Mouse (Mus musculus) MEL (cell line): ENCODE measurements at regions not wholly inside any gene's neighbourhood (a gene's known extent, or its start where the extent isn't known, plus 50 kb on each side); places are given as distances from the start of the nearest gene placed in this dataset.

Experiments
- DNase-seq: peaks from one replicate; pipeline ENCODE4 v3.0.0; 2011; ENCODE audit warnings: low read depth, low spot score
- H3K27ac ChIP-seq: 2 replicates; pipeline ENCODE4 v1.5.1; 2012; ENCODE audit warnings: low read depth, mild to moderate bottlenecking, control low read depth, low read length, moderate library complexity; ENCODE audit not compliant: control insufficient read depth
- H3K27me3 ChIP-seq, 2 experiments: fragments of 150-350 bp in 1 of 2; sonication (generic) in 1 of 2; 2 replicates each; pipeline ENCODE4 v1.6.1; 2012; ENCODE audit warnings: low read length in 2 of 2, mild to moderate bottlenecking in 2 of 2, improper control_type of control experiment in 1 of 2, moderate library complexity in 1 of 2; ENCODE audit not compliant: insufficient read depth in 2 of 2, control insufficient read depth in 1 of 2
- H3K36me3 ChIP-seq, 2 experiments: 2 replicates each; pipeline ENCODE4 v1.6.1; 2012 to 2014; ENCODE audit warnings: low read length in 2 of 2, improper control_type of control experiment in 1 of 2, inconsistent platforms in 1 of 2, mild to moderate bottlenecking in 1 of 2; ENCODE audit not compliant: insufficient read depth in 2 of 2, control insufficient read depth in 1 of 2
- H3K4me1 ChIP-seq, 2 experiments: fragments of 150-350 bp in 1 of 2; sonication (generic) in 1 of 2; 2 replicates each; pipeline ENCODE4 v1.6.1; 2012; ENCODE audit warnings: low read length in 2 of 2, improper control_type of control experiment in 1 of 2, mild to moderate bottlenecking in 1 of 2; ENCODE audit not compliant: insufficient read depth in 2 of 2, control insufficient read depth in 1 of 2
- H3K4me3 ChIP-seq, 2 experiments: fragments of 150-350 bp in 1 of 2; sonication (generic) in 1 of 2; 2 replicates each; pipeline ENCODE4 v1.5.1; 2012; ENCODE audit warnings: low read depth in 2 of 2, low read length in 2 of 2, mild to moderate bottlenecking in 2 of 2, moderate library complexity in 2 of 2, control low read depth in 1 of 2, improper control_type of control experiment in 1 of 2; ENCODE audit not compliant: control insufficient read depth in 1 of 2, insufficient read depth in 1 of 2
- H3K79me2 ChIP-seq: 2 replicates; pipeline ENCODE4 v1.6.1; 2012; ENCODE audit warnings: mild to moderate bottlenecking, low read length, moderate library complexity; ENCODE audit not compliant: control insufficient read depth, poor library complexity, insufficient read depth
- H3K9ac ChIP-seq: 2 replicates; pipeline ENCODE4 v1.6.1; 2012; ENCODE audit warnings: low read depth, mild to moderate bottlenecking, control low read depth, low read length, moderate library complexity; ENCODE audit not compliant: control insufficient read depth, poor library complexity, severe bottlenecking
- H3K9me3 ChIP-seq: fragments of 150-350 bp; sonication (generic); replicated peaks from 2 replicates; pipeline ENCODE4 v1.6.1; 2012; ENCODE audit warnings: mild to moderate bottlenecking, low read length, improper control_type of control experiment, moderate library complexity; ENCODE audit not compliant: insufficient read depth
- E2F4 ChIP-seq: IDR thresholded peaks from 2 replicates; pipeline ENCODE4 v1.6.1; 2011; ENCODE audit warnings: low read depth, low read length, improper control_type of control experiment, borderline replicate concordance
- ELF1 ChIP-seq: IDR thresholded peaks from 2 replicates; pipeline ENCODE4 v1.6.1; 2014; ENCODE audit warnings: low read depth, mild to moderate bottlenecking, inconsistent platforms, low read length, improper control_type of control experiment, moderate library complexity
- EP300 ChIP-seq, 2 experiments: IDR thresholded peaks; 2 replicates each; pipeline ENCODE4 v1.6.1; 2011; ENCODE audit warnings: improper control_type of control experiment in 2 of 2, low read length in 2 of 2, low read depth in 1 of 2, mild to moderate bottlenecking in 1 of 2
- JUND ChIP-seq: IDR thresholded peaks from 2 replicates; pipeline ENCODE4 v1.6.1; 2011; ENCODE audit warnings: low read depth, mild to moderate bottlenecking, improper control_type of control experiment, low read length
- KAT2A ChIP-seq: conservative IDR thresholded peaks from 2 replicates; pipeline ENCODE4 v1.6.1; 2012; ENCODE audit warnings: low read depth, low read length, improper control_type of control experiment, inconsistent platforms
- MAX ChIP-seq: IDR thresholded peaks from 2 replicates; pipeline ENCODE4 v1.6.1; 2011; ENCODE audit warnings: low read length, improper control_type of control experiment
- MAZ ChIP-seq: IDR thresholded peaks from 2 replicates; pipeline ENCODE4 v1.6.1; 2012; ENCODE audit warnings: low read depth, mild to moderate bottlenecking, inconsistent platforms, low read length, improper control_type of control experiment
- MEF2A ChIP-seq: IDR thresholded peaks from 2 replicates; pipeline ENCODE4 v1.6.1; 2014; ENCODE audit warnings: low read depth, mild to moderate bottlenecking, inconsistent platforms, low read length, improper control_type of control experiment; ENCODE audit not compliant: poor library complexity, insufficient replicate concordance, severe bottlenecking; ENCODE audit errors: extremely low read depth
- MYC ChIP-seq: IDR thresholded peaks from 2 replicates; pipeline ENCODE4 v1.6.1; 2011; ENCODE audit warnings: low read depth, mild to moderate bottlenecking, low read length, improper control_type of control experiment, moderate library complexity
- NELFE ChIP-seq: IDR thresholded peaks from 2 replicates; pipeline ENCODE4 v1.6.1; 2011; ENCODE audit warnings: low read depth, low read length, improper control_type of control experiment
- NRF1 ChIP-seq: IDR thresholded peaks from 2 replicates; pipeline ENCODE4 v1.6.1; 2014; ENCODE audit warnings: low read depth, mild to moderate bottlenecking, inconsistent platforms, low read length, improper control_type of control experiment, moderate library complexity; ENCODE audit not compliant: poor library complexity, insufficient read depth, severe bottlenecking
- POLR2A ChIP-seq, 2 experiments: IDR thresholded peaks; 2 replicates each; pipeline ENCODE4 v1.6.1; 2011 to 2012; ENCODE audit warnings: low read length in 2 of 2, mild to moderate bottlenecking in 2 of 2, control low read depth in 1 of 2, improper control_type of control experiment in 1 of 2, low read depth in 1 of 2, moderate library complexity in 1 of 2; ENCODE audit not compliant: control insufficient read depth in 1 of 2, insufficient read depth in 1 of 2, poor library complexity in 1 of 2
- POLR2AphosphoS2 ChIP-seq: IDR thresholded peaks from 2 replicates; pipeline ENCODE4 v1.6.1; 2011; ENCODE audit warnings: low read length, improper control_type of control experiment
- POLR2AphosphoS5 ChIP-seq: IDR thresholded peaks from 2 replicates; pipeline ENCODE4 v1.6.1; 2012; ENCODE audit warnings: low read depth, borderline replicate concordance, mild to moderate bottlenecking, inconsistent platforms, low read length, moderate library complexity, mixed read lengths
- RAD21 ChIP-seq: IDR thresholded peaks from 2 replicates; pipeline ENCODE4 v1.6.1; 2011; ENCODE audit warnings: mild to moderate bottlenecking, low read depth, low read length, improper control_type of control experiment
- SMC3 ChIP-seq: IDR thresholded peaks from 2 replicates; pipeline ENCODE4 v1.6.1; 2011; ENCODE audit warnings: low read depth, low read length, improper control_type of control experiment
- TAL1 ChIP-seq: IDR thresholded peaks from 2 replicates; pipeline ENCODE4 v1.6.1; 2012; ENCODE audit warnings: mild to moderate bottlenecking, inconsistent platforms, low read length, moderate library complexity, mixed read lengths
- TCF12 ChIP-seq: IDR thresholded peaks from 2 replicates; pipeline ENCODE4 v1.6.1; 2014; ENCODE audit warnings: low read depth, mild to moderate bottlenecking, inconsistent platforms, low read length, improper control_type of control experiment, moderate library complexity
- ZKSCAN1 ChIP-seq: IDR thresholded peaks from 2 replicates; pipeline ENCODE4 v1.6.1; 2012; ENCODE audit warnings: low read depth, mild to moderate bottlenecking, inconsistent platforms, low read length, improper control_type of control experiment, moderate library complexity
- ZNF384 ChIP-seq: IDR thresholded peaks from 2 replicates; pipeline ENCODE4 v1.6.1; 2012; ENCODE audit warnings: low read depth, mild to moderate bottlenecking, inconsistent platforms, low read length, improper control_type of control experiment

GRCm38 (mm10) chr2:178989291-178989690 lies 452.9 kb upstream of the Cdh4 start:
- Histone ChIP-seq H3K4me1 (no peaks in the 10 kb centered on the region), H3K79me2 (no peaks in the 10 kb centered on the region), H3K36me3 (no peaks in the 10 kb centered on the region), H3K4me3 (no peak overlapping the region), H3K27ac (no peak overlapping the region), H3K27me3 (no peaks in the 10 kb centered on the region), H3K9ac (no peak overlapping the region), H3K9me3 (no peaks in the 10 kb centered on the region)
- TF ChIP-seq TCF12: no peak
- no peak for TF ChIP-seq MYC
- no peak for TF ChIP-seq POLR2A (IDR thresholded peaks at IDR 0.05; ENCODE audit: control insufficient read depth in 1 of 2, insufficient read depth in 1 of 2, low read depth in 1 of 2, low read length in 2 of 2, poor library complexity in 1 of 2)
- TF ChIP-seq ZKSCAN1: no peak
- no peak for TF ChIP-seq ELF1
- TF ChIP-seq ZNF384: no peak
- TF ChIP-seq EP300 (IDR thresholded peaks at IDR 0.05; ENCODE audit: low read depth in 1 of 2, low read length in 2 of 2): no peak
- TF ChIP-seq RAD21: no peak
- no peak for TF ChIP-seq POLR2AphosphoS5
- DNase-seq: no peak

GRCm38 (mm10) chr2:178989784-178990183 lies 452.4 kb upstream of the Cdh4 start:
- no peak overlapping the region for H3K4me3 ChIP-seq
- H3K27me3 ChIP-seq: no peaks in the 10 kb centered on the region
- no peaks in the 10 kb centered on the region for H3K36me3 ChIP-seq
- H3K79me2 ChIP-seq: no peaks in the 10 kb centered on the region
- H3K27ac ChIP-seq: no peak overlapping the region
- H3K4me1 ChIP-seq: no peaks in the 10 kb centered on the region
- H3K9ac ChIP-seq: no peak overlapping the region
- TF ChIP-seq TAL1: no peak
- TF ChIP-seq NRF1: no peak
- no peak for TF ChIP-seq E2F4
- TF ChIP-seq MAX: no peak
- no peak for TF ChIP-seq MYC
- no peak for TF ChIP-seq JUND
- no peak for TF ChIP-seq SMC3
- TF ChIP-seq KAT2A: no peak
- no peak for TF ChIP-seq MAZ
- TF ChIP-seq MEF2A: no peak
- no peak for TF ChIP-seq POLR2AphosphoS2
- no peak for TF ChIP-seq NELFE
- no peaks in the 10 kb centered on the region for H3K9me3 ChIP-seq
- DNase-seq: no peak
